Mouse (Mus musculus) 416B (cell line): ENCODE measurements at regions not wholly inside any gene's neighbourhood (a gene's known extent, or its start where the extent isn't known, plus 50 kb on each side); places are given as distances from the start of the nearest gene placed in this dataset.

ENCODE experiments used
- DNase-seq: peaks from one replicate; pipeline ENCODE4 v3.0.0; 2011; ENCODE audit warnings: low read depth

GRCm38 (mm10) chr13:101625922-101626321 lies 142.1 kb downstream of the Pik3r1 start:
- DNase-seq = no peak

GRCm38 (mm10) chr13:101624179-101624581 lies 143.8 kb downstream of the Pik3r1 start:
- DNase-seq = no peak

- DNase-seq = no peak
Observed at GRCm38 (mm10) chr13:101622649-101623048, 145.4 kb downstream of the Pik3r1 start.

GRCm38 (mm10) chr13:101620660-101621059 lies 147.4 kb downstream of the Pik3r1 start:
- DNase-seq = no peak

GRCm38 (mm10) chr13:101619154-101619553 lies 148.9 kb downstream of the Pik3r1 start:
- DNase-seq = no peak

GRCm38 (mm10) chr13:101612786-101613185 lies 155.2 kb downstream of the Pik3r1 start:
- no peak for DNase-seq

GRCm38 (mm10) chr13:101611725-101612124 lies 156.3 kb downstream of the Pik3r1 start:
- no peak for DNase-seq

- DNase-seq = no peak
Observed at GRCm38 (mm10) chr13:101606184-101606730, 161.8 kb downstream of the Pik3r1 start.

- no peak for DNase-seq
Observed at GRCm38 (mm10) chr13:101605685-101606084, 162.3 kb downstream of the Pik3r1 start.

GRCm38 (mm10) chr13:101605051-101605450 lies 163.0 kb downstream of the Pik3r1 start:
- no peak for DNase-seq

GRCm38 (mm10) chr13:101598126-101598485 lies 169.9 kb downstream of the Pik3r1 start:
- no peak for DNase-seq

- DNase-seq = no peak
Observed at GRCm38 (mm10) chr13:101597243-101598125, 170.5 kb downstream of the Pik3r1 start.

GRCm38 (mm10) chr13:101594511-101595175 lies 173.4 kb downstream of the Pik3r1 start:
- DNase-seq = no peak

- DNase-seq = no peak
Observed at GRCm38 (mm10) chr13:101592355-101592754, 175.7 kb downstream of the Pik3r1 start.

- no peak for DNase-seq
Observed at GRCm38 (mm10) chr13:101588905-101589304, 179.1 kb downstream of the Pik3r1 start.

GRCm38 (mm10) chr13:101586787-101587186 lies 181.2 kb downstream of the Pik3r1 start:
- DNase-seq = no peak

- no peak for DNase-seq
Observed at GRCm38 (mm10) chr13:101576481-101576880, 191.5 kb downstream of the Pik3r1 start.

- no peak for DNase-seq
Observed at GRCm38 (mm10) chr13:101572809-101573590, 195.0 kb downstream of the Pik3r1 start.

- DNase-seq = no peak
Observed at GRCm38 (mm10) chr13:101572246-101572645, 195.8 kb downstream of the Pik3r1 start.

GRCm38 (mm10) chr13:101570034-101570433 lies 198.0 kb downstream of the Pik3r1 start:
- DNase-seq = no peak

- DNase-seq = no peak
Observed at GRCm38 (mm10) chr13:101568985-101569631, 198.9 kb downstream of the Pik3r1 start.

- DNase-seq = peak; percentile 96
Observed at GRCm38 (mm10) chr13:101565323-101565722, 202.7 kb downstream of the Pik3r1 start.
